Mouse (Mus musculus) MEL (cell line): ENCODE results near the gene Ubxn10. TPM values are rescaled to one million over a fixed set of nuclear protein-coding genes. Genes with fewer than 3 reads are reported as not detected.

Source experiments
- DNase-seq: peaks from one replicate; pipeline ENCODE4 v3.0.0; 2011; ENCODE audit warnings: low read depth, low spot score
- H3K27ac ChIP-seq: 2 replicates; pipeline ENCODE4 v1.5.1; 2012; ENCODE audit warnings: low read depth, mild to moderate bottlenecking, control low read depth, low read length, moderate library complexity; ENCODE audit not compliant: control insufficient read depth
- H3K27me3 ChIP-seq, 2 experiments: fragments of 150-350 bp in 1 of 2; sonication (generic) in 1 of 2; 2 replicates each; pipeline ENCODE4 v1.6.1; 2012; ENCODE audit warnings: low read length in 2 of 2, mild to moderate bottlenecking in 2 of 2, improper control_type of control experiment in 1 of 2, moderate library complexity in 1 of 2; ENCODE audit not compliant: insufficient read depth in 2 of 2, control insufficient read depth in 1 of 2
- H3K36me3 ChIP-seq, 2 experiments: 2 replicates each; pipeline ENCODE4 v1.6.1; 2012 to 2014; ENCODE audit warnings: low read length in 2 of 2, improper control_type of control experiment in 1 of 2, inconsistent platforms in 1 of 2, mild to moderate bottlenecking in 1 of 2; ENCODE audit not compliant: insufficient read depth in 2 of 2, control insufficient read depth in 1 of 2
- H3K4me1 ChIP-seq, 2 experiments: fragments of 150-350 bp in 1 of 2; sonication (generic) in 1 of 2; 2 replicates each; pipeline ENCODE4 v1.6.1; 2012; ENCODE audit warnings: low read length in 2 of 2, improper control_type of control experiment in 1 of 2, mild to moderate bottlenecking in 1 of 2; ENCODE audit not compliant: insufficient read depth in 2 of 2, control insufficient read depth in 1 of 2
- H3K4me3 ChIP-seq, 2 experiments: fragments of 150-350 bp in 1 of 2; sonication (generic) in 1 of 2; 2 replicates each; pipeline ENCODE4 v1.5.1; 2012; ENCODE audit warnings: low read depth in 2 of 2, low read length in 2 of 2, mild to moderate bottlenecking in 2 of 2, moderate library complexity in 2 of 2, control low read depth in 1 of 2, improper control_type of control experiment in 1 of 2; ENCODE audit not compliant: control insufficient read depth in 1 of 2, insufficient read depth in 1 of 2
- H3K79me2 ChIP-seq: 2 replicates; pipeline ENCODE4 v1.6.1; 2012; ENCODE audit warnings: mild to moderate bottlenecking, low read length, moderate library complexity; ENCODE audit not compliant: control insufficient read depth, poor library complexity, insufficient read depth
- H3K9ac ChIP-seq: 2 replicates; pipeline ENCODE4 v1.6.1; 2012; ENCODE audit warnings: low read depth, mild to moderate bottlenecking, control low read depth, low read length, moderate library complexity; ENCODE audit not compliant: control insufficient read depth, poor library complexity, severe bottlenecking
- H3K9me3 ChIP-seq: fragments of 150-350 bp; sonication (generic); replicated peaks from 2 replicates; pipeline ENCODE4 v1.6.1; 2012; ENCODE audit warnings: mild to moderate bottlenecking, low read length, improper control_type of control experiment, moderate library complexity; ENCODE audit not compliant: insufficient read depth
- BHLHE40 ChIP-seq: IDR thresholded peaks from 2 replicates; pipeline ENCODE4 v1.6.1; 2012; ENCODE audit warnings: low read depth, mild to moderate bottlenecking, inconsistent platforms, low read length, improper control_type of control experiment, borderline replicate concordance
- CHD1 ChIP-seq: IDR thresholded peaks from 2 replicates; pipeline ENCODE4 v1.6.1; 2012; ENCODE audit warnings: low read depth, mild to moderate bottlenecking, inconsistent platforms, low read length, improper control_type of control experiment
- CHD2 ChIP-seq: IDR thresholded peaks from 2 replicates; pipeline ENCODE4 v1.6.1; 2011; ENCODE audit warnings: low read length, improper control_type of control experiment
- CTCF ChIP-seq, 3 experiments: IDR thresholded peaks in 2 of 3; conservative IDR thresholded peaks in 1 of 3; 2 replicates each; pipeline ENCODE4 v1.5.1; 2011 to 2012; ENCODE audit warnings: low read length in 3 of 3, low read depth in 2 of 3, mild to moderate bottlenecking in 2 of 3, improper control_type of control experiment in 1 of 3, inconsistent platforms in 1 of 3, mixed read lengths in 1 of 3, moderate library complexity in 1 of 3; ENCODE audit not compliant: control insufficient read depth in 1 of 3, insufficient read depth in 1 of 3, poor library complexity in 1 of 3, severe bottlenecking in 1 of 3
- E2F4 ChIP-seq: IDR thresholded peaks from 2 replicates; pipeline ENCODE4 v1.6.1; 2011; ENCODE audit warnings: low read depth, low read length, improper control_type of control experiment, borderline replicate concordance
- ELF1 ChIP-seq: IDR thresholded peaks from 2 replicates; pipeline ENCODE4 v1.6.1; 2014; ENCODE audit warnings: low read depth, mild to moderate bottlenecking, inconsistent platforms, low read length, improper control_type of control experiment, moderate library complexity
- GABPA ChIP-seq: IDR thresholded peaks from 2 replicates; pipeline ENCODE4 v1.6.1; 2012; ENCODE audit warnings: low read depth, mild to moderate bottlenecking, inconsistent platforms, low read length, improper control_type of control experiment, moderate library complexity
- HCFC1 ChIP-seq: IDR thresholded peaks from 2 replicates; pipeline ENCODE4 v1.6.1; 2012; ENCODE audit warnings: low read depth, mild to moderate bottlenecking, inconsistent platforms, low read length, improper control_type of control experiment, moderate library complexity
- KAT2A ChIP-seq: conservative IDR thresholded peaks from 2 replicates; pipeline ENCODE4 v1.6.1; 2012; ENCODE audit warnings: low read depth, low read length, improper control_type of control experiment, inconsistent platforms
- MAX ChIP-seq: IDR thresholded peaks from 2 replicates; pipeline ENCODE4 v1.6.1; 2011; ENCODE audit warnings: low read length, improper control_type of control experiment
- MAZ ChIP-seq: IDR thresholded peaks from 2 replicates; pipeline ENCODE4 v1.6.1; 2012; ENCODE audit warnings: low read depth, mild to moderate bottlenecking, inconsistent platforms, low read length, improper control_type of control experiment
- MEF2A ChIP-seq: IDR thresholded peaks from 2 replicates; pipeline ENCODE4 v1.6.1; 2014; ENCODE audit warnings: low read depth, mild to moderate bottlenecking, inconsistent platforms, low read length, improper control_type of control experiment; ENCODE audit not compliant: poor library complexity, insufficient replicate concordance, severe bottlenecking; ENCODE audit errors: extremely low read depth
- MXI1 ChIP-seq: IDR thresholded peaks from 2 replicates; pipeline ENCODE4 v1.6.1; 2011; ENCODE audit warnings: mild to moderate bottlenecking, low read depth, low read length, improper control_type of control experiment
- MYB ChIP-seq: IDR thresholded peaks from 2 replicates; pipeline ENCODE4 v1.6.1; 2011; ENCODE audit warnings: mild to moderate bottlenecking, low read depth, low read length, improper control_type of control experiment
- MYC ChIP-seq: IDR thresholded peaks from 2 replicates; pipeline ENCODE4 v1.6.1; 2011; ENCODE audit warnings: low read depth, mild to moderate bottlenecking, low read length, improper control_type of control experiment, moderate library complexity
- POLR2A ChIP-seq, 2 experiments: IDR thresholded peaks; 2 replicates each; pipeline ENCODE4 v1.6.1; 2011 to 2012; ENCODE audit warnings: low read length in 2 of 2, mild to moderate bottlenecking in 2 of 2, control low read depth in 1 of 2, improper control_type of control experiment in 1 of 2, low read depth in 1 of 2, moderate library complexity in 1 of 2; ENCODE audit not compliant: control insufficient read depth in 1 of 2, insufficient read depth in 1 of 2, poor library complexity in 1 of 2
- POLR2AphosphoS2 ChIP-seq: IDR thresholded peaks from 2 replicates; pipeline ENCODE4 v1.6.1; 2011; ENCODE audit warnings: low read length, improper control_type of control experiment
- RAD21 ChIP-seq: IDR thresholded peaks from 2 replicates; pipeline ENCODE4 v1.6.1; 2011; ENCODE audit warnings: mild to moderate bottlenecking, low read depth, low read length, improper control_type of control experiment
- SIN3A ChIP-seq: IDR thresholded peaks from 2 replicates; pipeline ENCODE4 v1.6.1; 2012; ENCODE audit warnings: low read length, improper control_type of control experiment, inconsistent platforms
- SMC3 ChIP-seq: IDR thresholded peaks from 2 replicates; pipeline ENCODE4 v1.6.1; 2011; ENCODE audit warnings: low read depth, low read length, improper control_type of control experiment
- TAL1 ChIP-seq: IDR thresholded peaks from 2 replicates; pipeline ENCODE4 v1.6.1; 2012; ENCODE audit warnings: mild to moderate bottlenecking, inconsistent platforms, low read length, moderate library complexity, mixed read lengths
- TBP ChIP-seq: IDR thresholded peaks from 2 replicates; pipeline ENCODE4 v1.8.0; 2011; ENCODE audit warnings: low read depth, low read length, improper control_type of control experiment
- TCF12 ChIP-seq: IDR thresholded peaks from 2 replicates; pipeline ENCODE4 v1.6.1; 2014; ENCODE audit warnings: low read depth, mild to moderate bottlenecking, inconsistent platforms, low read length, improper control_type of control experiment, moderate library complexity
- UBTF ChIP-seq: IDR thresholded peaks from 2 replicates; pipeline ENCODE4 v1.6.1; 2012; ENCODE audit warnings: low read depth, mild to moderate bottlenecking, inconsistent platforms, low read length, improper control_type of control experiment, moderate library complexity, borderline replicate concordance; ENCODE audit not compliant: insufficient read depth
- USF1 ChIP-seq: IDR thresholded peaks from 2 replicates; pipeline ENCODE4 v1.6.1; 2014; ENCODE audit warnings: low read depth, mild to moderate bottlenecking, inconsistent platforms, low read length, improper control_type of control experiment, moderate library complexity
- USF2 ChIP-seq, 2 experiments: IDR thresholded peaks; 2 replicates each; pipeline ENCODE4 v1.6.1; 2011 to 2012; ENCODE audit warnings: improper control_type of control experiment in 2 of 2, low read length in 2 of 2, borderline replicate concordance in 1 of 2, inconsistent platforms in 1 of 2, low read depth in 1 of 2, mild to moderate bottlenecking in 1 of 2; ENCODE audit not compliant: insufficient read depth in 1 of 2
- ZC3H11A ChIP-seq: IDR thresholded peaks from 2 replicates; pipeline ENCODE4 v1.6.1; 2012; ENCODE audit warnings: low read depth, mild to moderate bottlenecking, inconsistent platforms, low read length, improper control_type of control experiment
- ZKSCAN1 ChIP-seq: IDR thresholded peaks from 2 replicates; pipeline ENCODE4 v1.6.1; 2012; ENCODE audit warnings: low read depth, mild to moderate bottlenecking, inconsistent platforms, low read length, improper control_type of control experiment, moderate library complexity
- ZMIZ1 ChIP-seq: IDR thresholded peaks from 2 replicates; pipeline ENCODE4 v1.6.1; 2012; ENCODE audit warnings: low read depth, mild to moderate bottlenecking, inconsistent platforms, low read length, improper control_type of control experiment, moderate library complexity
- polyA plus RNA-seq, 2 experiments: library from polyadenylated mRNA; stranded (reverse) in 1 of 2; unstranded in 1 of 2; fragments of >175 nt in 1 of 2; fragments of >200 nt in 1 of 2; gene quantifications; 2 replicates each; pipeline versions ENCODE4 v1.2.1 to v1.2.4; 2012; ENCODE audit warnings: low replicate concordance in 2 of 2, low read depth in 1 of 2; ENCODE audit not compliant: insufficient read length in 2 of 2, insufficient read depth in 1 of 2, missing spikeins in 1 of 2
- total RNA-seq: library from RNA; depleted of rRNA; stranded (reverse); fragments of 300-350 nt; gene quantifications from 2 replicates; pipeline ENCODE4 v1.2.3, GENCODE M21; 2012

The Ubxn10 gene
- total and polyA plus RNA-seq, 3 experiments: not detected

- H3K4me3 ChIP-seq: no peak overlapping the region
- DNase-seq: no peak
- no peaks in the 10 kb centered on the region for H3K36me3 ChIP-seq
- no peaks in the 10 kb centered on the region for H3K4me1 ChIP-seq
- no peak overlapping the region for H3K9ac ChIP-seq
- no peaks in the 10 kb centered on the region for H3K9me3 ChIP-seq
- no peaks in the 10 kb centered on the region for H3K27me3 ChIP-seq
- TF ChIP-seq CHD2 (no peak), RAD21 (no peak), TAL1 (no peak), POLR2AphosphoS2 (no peak), USF2 (IDR thresholded peaks at IDR 0.05; ENCODE audit: borderline replicate concordance in 1 of 2, insufficient read depth in 1 of 2, low read depth in 1 of 2, low read length in 2 of 2) (no peak), TBP (no peak), MAZ (no peak), MAX (no peak), SMC3 (no peak), ZKSCAN1 (no peak), GABPA (no peak), MYB (no peak), POLR2A (IDR thresholded peaks at IDR 0.05; ENCODE audit: control insufficient read depth in 1 of 2, insufficient read depth in 1 of 2, low read depth in 1 of 2, low read length in 2 of 2, poor library complexity in 1 of 2) (no peak), MYC (no peak), CTCF (IDR thresholded peaks at IDR 0.05 in 2 of 3, conservative IDR thresholded peaks at IDR 0.05 in 1 of 3; ENCODE audit: control insufficient read depth in 1 of 3, insufficient read depth in 1 of 3, low read depth in 2 of 3, low read length in 3 of 3, poor library complexity in 1 of 3, severe bottlenecking in 1 of 3) (no peak), E2F4 (no peak), CHD1 (no peak)
- H3K27ac ChIP-seq: no peak overlapping the region
- no peaks in the 10 kb centered on the region for H3K79me2 ChIP-seq
Measured at GRCm38 (mm10) chr4:138755439-138755838, 18.5 kb upstream of the Ubxn10 start.

GRCm38 (mm10) chr4:138754432-138754831, 17.5 kb upstream of the Ubxn10 start:
- no peak for TF ChIP-seq ELF1
- no peak for TF ChIP-seq TAL1
- no peak for TF ChIP-seq TCF12
- no peak for TF ChIP-seq MAX
- TF ChIP-seq BHLHE40: no peak
- TF ChIP-seq RAD21: no peak
- TF ChIP-seq MXI1: no peak
- no peak for TF ChIP-seq USF1
- no peak for TF ChIP-seq ZMIZ1
- TF ChIP-seq ZC3H11A: no peak
- no peak for TF ChIP-seq SIN3A
- TF ChIP-seq UBTF: no peak
- no peak for TF ChIP-seq MYB
- TF ChIP-seq E2F4: no peak
- TF ChIP-seq CHD1: no peak
- no peak for TF ChIP-seq KAT2A
- no peak for TF ChIP-seq HCFC1
- no peak for TF ChIP-seq MEF2A
- Histone ChIP-seq H3K4me3 (no peak overlapping the region), H3K79me2 (no peaks in the 10 kb centered on the region), H3K27ac (no peak overlapping the region), H3K4me1 (no peaks in the 10 kb centered on the region), H3K27me3 (no peaks in the 10 kb centered on the region), H3K36me3 (no peaks in the 10 kb centered on the region), H3K9ac (no peak overlapping the region), H3K9me3 (no peaks in the 10 kb centered on the region)
- no peak for DNase-seq
